In genomic region chr10:43670745-43671144, GRCm38 (mm10) we compare ENCODE assay signal across 27 mouse cellular contexts.
DNase-seq lines count a peak whose midpoint lies in the region; ATAC-seq and TF ChIP-seq lines count a peak whose summit lies in the region.
"Had no signal": no experiment of that assay in that cellular context is flagged by ENCODE, and none has a peak within 500 bp of the region (broad histone marks: within the 10 kb centered on the region; RNA-seq: fewer than 3 reads in every experiment).

No protein-coding gene starts in this region.

- DNase-seq in liver, embryonic 11.5 days (ENCODE audit: low spot score), result no peak
- no peak for DNase-seq in liver
- DNase-seq in limb, embryonic 10.5 days (ENCODE audit: low spot score), result no peak
- no peak for DNase-seq in liver, embryonic 14.5 days (ENCODE audit: low read depth in 3 of 3, low spot score in 3 of 3)
- no peak for DNase-seq in liver, postnatal 0 days
- no peak for DNase-seq in layer of hippocampus, postnatal 25 days (ENCODE audit: extremely low spot score in 1 of 2, low spot score in 1 of 2)
- DNase-seq in gastrocnemius, postnatal 14 days, result no peak
- DNase-seq in thymus, postnatal 14 days, result no peak
- DNase-seq: adrenal gland, adult 8-10 months; adrenal gland, postnatal 36 days; cerebellum, adult 11 months; cerebellum, adult 2 months; cerebellum, adult 9-11 months; cerebellum, postnatal 25 days; gastrocnemius, postnatal 36 days; heart, postnatal 10 days; heart, postnatal 36 days had no signal

- H3K9me3 ChIP-seq in liver, embryonic 11.5 days (ENCODE audit: control insufficient read depth, low read length), result no peaks in the 10 kb centered on the region
- no peaks in the 10 kb centered on the region for H3K9me3 ChIP-seq in limb, embryonic 10.5 days (replicated peaks)
- H3K9me3 ChIP-seq in liver, embryonic 14.5 days (ENCODE audit: control insufficient read depth, low read length), result no peaks in the 10 kb centered on the region
- no peaks in the 10 kb centered on the region for H3K9me3 ChIP-seq in liver, postnatal 0 days (ENCODE audit: low read length)
- H3K9me3 ChIP-seq: embryonic facial prominence, embryonic 13.5 days; forebrain, embryonic 12.5 days; forebrain, embryonic 15.5 days; heart, embryonic 12.5 days; heart, embryonic 15.5 days; hindbrain, embryonic 12.5 days; hindbrain, embryonic 15.5 days had no signal

- H3K4me1 ChIP-seq in liver, embryonic 11.5 days (replicated peaks; ENCODE audit: control insufficient read depth, insufficient read depth, low read length), result peaks cover 62% of the 10 kb centered on the region
- H3K4me1 ChIP-seq in limb, embryonic 10.5 days, result peaks cover 15% of the 10 kb centered on the region
- peaks cover 72 to 74% of the 10 kb centered on the region in 2 experiments for H3K4me1 ChIP-seq in liver, embryonic 14.5 days (replicated peaks; ENCODE audit: control insufficient read depth in 2 of 2, insufficient read depth in 2 of 2, low read length in 1 of 2)
- peaks cover 66% of the 10 kb centered on the region for H3K4me1 ChIP-seq in liver, postnatal 0 days (ENCODE audit: insufficient read depth)
- H3K4me1 ChIP-seq: forebrain, embryonic 12.5 days; forebrain, embryonic 15.5 days; hindbrain, embryonic 15.5 days had no signal

- H3K27ac ChIP-seq in liver, embryonic 11.5 days (ENCODE audit: low read depth, low read length), result peak overlapping the region; percentile 36; the same call in 1 of the 2 replicates
- peak overlapping the region; percentile 7; the same call in 1 of the 2 replicates for H3K27ac ChIP-seq in limb, embryonic 10.5 days
- H3K27ac ChIP-seq in liver, embryonic 14.5 days, result peak overlapping the region; percentile 73
- peak overlapping the region; percentile 30; the same call in 1 of the 2 replicates for H3K27ac ChIP-seq in liver, postnatal 0 days (ENCODE audit: low read depth)
- H3K27ac ChIP-seq: embryonic facial prominence, embryonic 13.5 days; forebrain, embryonic 12.5 days; forebrain, embryonic 15.5 days; heart, embryonic 15.5 days; hindbrain, embryonic 12.5 days; hindbrain, embryonic 15.5 days had no signal

- no peaks in the 10 kb centered on the region for H3K36me3 ChIP-seq in liver, embryonic 11.5 days (ENCODE audit: control insufficient read depth, insufficient read depth, low read length)
- H3K36me3 ChIP-seq in limb, embryonic 10.5 days, result no peaks in the 10 kb centered on the region
- H3K36me3 ChIP-seq in liver, embryonic 14.5 days (replicated peaks; ENCODE audit: control insufficient read depth, insufficient read depth, low read depth), result no peaks in the 10 kb centered on the region
- no peaks in the 10 kb centered on the region for H3K36me3 ChIP-seq in liver, postnatal 0 days (replicated peaks; ENCODE audit: insufficient read depth, low read length)
- H3K36me3 ChIP-seq: embryonic facial prominence, embryonic 13.5 days; forebrain, embryonic 12.5 days; forebrain, embryonic 15.5 days; heart, embryonic 12.5 days; heart, embryonic 15.5 days; hindbrain, embryonic 12.5 days; hindbrain, embryonic 15.5 days had no signal

- H3K9ac ChIP-seq in liver, embryonic 11.5 days (ENCODE audit: low read depth, low read length), result peak overlapping the region; percentile 31; the same call in 1 of the 2 replicates
- peak overlapping the region; percentile 14 for H3K9ac ChIP-seq in liver, embryonic 14.5 days (replicated peaks)
- no peak overlapping the region for H3K9ac ChIP-seq in liver, postnatal 0 days (replicated peaks)
- H3K9ac ChIP-seq: embryonic facial prominence, embryonic 13.5 days; forebrain, embryonic 12.5 days; forebrain, embryonic 15.5 days; heart, embryonic 12.5 days; heart, embryonic 15.5 days; hindbrain, embryonic 12.5 days; hindbrain, embryonic 15.5 days had no signal

- no peak for ATAC-seq in liver, embryonic 11.5 days (replicated peaks; ENCODE audit: low FRiP score)
- no peak for ATAC-seq in liver, embryonic 14.5 days (ENCODE audit: insufficient read depth)
- ATAC-seq in liver, postnatal 0 days, result no peak
- ATAC-seq: activated CD4-positive, CD25-positive, alpha-beta regulatory T cell, adult 4 months; CD4-positive, CD25-positive, alpha-beta regulatory T cell, adult 4 months; forebrain, embryonic 15.5 days had no signal

- intact Hi-C loops in gastrocnemius, postnatal 14 days (cut with DNase I; ENCODE audit: low total_unique reads), result no loop called here

- no peaks in the 10 kb centered on the region for H3K27me3 ChIP-seq in liver, embryonic 11.5 days (replicated peaks; ENCODE audit: control insufficient read depth, insufficient read depth, low read length)
- H3K27me3 ChIP-seq in limb, embryonic 10.5 days (ENCODE audit: low read depth, poor library complexity, severe bottlenecking), result peaks cover 4% of the 10 kb centered on the region; the same call in 1 of the 2 replicates
- H3K27me3 ChIP-seq in liver, embryonic 14.5 days (ENCODE audit: control insufficient read depth, insufficient read depth, low read length), result no peaks in the 10 kb centered on the region
- no peaks in the 10 kb centered on the region for H3K27me3 ChIP-seq in liver, postnatal 0 days (ENCODE audit: insufficient read depth, low read length)
- H3K27me3 ChIP-seq: embryonic facial prominence, embryonic 13.5 days; forebrain, embryonic 12.5 days; forebrain, embryonic 15.5 days; heart, embryonic 12.5 days; hindbrain, embryonic 12.5 days; hindbrain, embryonic 15.5 days had no signal

- WGBS in liver, embryonic 11.5 days, result 76% methylated on average over 1 of the region's 1 CpGs
- WGBS in limb, embryonic 10.5 days, result 68% methylated on average over 1 of the region's 1 CpGs
- 69% methylated on average over 1 of the region's 1 CpGs for WGBS in liver, embryonic 14.5 days (ENCODE audit: insufficient replicate concordance)
- 73% methylated on average over 1 of the region's 1 CpGs for WGBS in liver, postnatal 0 days (ENCODE audit: insufficient replicate concordance)

- TF ChIP-seq EP300 in liver, embryonic 14.5 days (IDR thresholded peaks at IDR 0.05; ENCODE audit: low read depth), result peak; percentile 42
- TF ChIP-seq EP300 in liver, postnatal 0 days (IDR thresholded peaks at IDR 0.05; ENCODE audit: low read depth), result no peak

- H3K4me2 ChIP-seq in liver, embryonic 11.5 days, result peak overlapping the region; percentile 10
- H3K4me2 ChIP-seq in liver, embryonic 14.5 days (ENCODE audit: low read depth), result peak overlapping the region; percentile 30; the same call in 1 of the 2 replicates
- no peak overlapping the region for H3K4me2 ChIP-seq in liver, postnatal 0 days (ENCODE audit: low read depth, low read length)
- H3K4me2 ChIP-seq: embryonic facial prominence, embryonic 13.5 days; forebrain, embryonic 12.5 days; forebrain, embryonic 15.5 days; heart, embryonic 12.5 days; heart, embryonic 15.5 days; hindbrain, embryonic 12.5 days; hindbrain, embryonic 15.5 days had no signal

- no peak for TF ChIP-seq CTCF in liver, embryonic 14.5 days (IDR thresholded peaks at IDR 0.05; ENCODE audit: low read depth)
- no peak for TF ChIP-seq CTCF in liver, postnatal 0 days (IDR thresholded peaks at IDR 0.05; ENCODE audit: low read depth)

- H3K4me3 ChIP-seq in liver, embryonic 11.5 days (ENCODE audit: low read depth, low read length), result no peak overlapping the region
- H3K4me3 ChIP-seq in limb, embryonic 10.5 days, result no peak overlapping the region
- H3K4me3 ChIP-seq in liver, embryonic 14.5 days (ENCODE audit: insufficient read depth in 1 of 2, low read depth in 2 of 2, low read length in 2 of 2), result no peak overlapping the region
- no peak overlapping the region for H3K4me3 ChIP-seq in liver, postnatal 0 days (ENCODE audit: low read depth, low read length)
- H3K4me3 ChIP-seq: embryonic facial prominence, embryonic 13.5 days; erythroblast, embryonic 14.5 days; forebrain, embryonic 12.5 days; forebrain, embryonic 15.5 days; heart, embryonic 12.5 days; heart, embryonic 15.5 days; hindbrain, embryonic 12.5 days; hindbrain, embryonic 15.5 days had no signal

Comparison
In these comparisons a context has a peak if more than half of its experiments do, and no peak if none do; other contexts are left out.
1. H3K27ac ChIP-seq: peak in every context shown above with its lines; median percentile 73 in liver, embryonic 14.5 days; 36 in liver, embryonic 11.5 days; 30 in liver, postnatal 0 days; 7 in limb, embryonic 10.5 days.